Mouse (Mus musculus) liver, postnatal 0 days (tissue): ENCODE data around the gene Hist1h2an.
"Not testable (repeated sequence)": the region's sequence is repeated elsewhere in the genome, so short reads cannot be mapped to it uniquely, and the experiment has no call there.

Experiments
- CTCF ChIP-seq: sonication (generic); IDR thresholded peaks from 2 replicates; pipeline ENCODE4 v1.5.1; 2016; ENCODE audit warnings: antibody characterized with exemption, low read depth
- EP300 ChIP-seq: IDR thresholded peaks from 2 replicates; pipeline ENCODE4 v1.6.1; 2016; ENCODE audit warnings: antibody characterized with exemption, low read depth, mild to moderate bottlenecking

DNA sequence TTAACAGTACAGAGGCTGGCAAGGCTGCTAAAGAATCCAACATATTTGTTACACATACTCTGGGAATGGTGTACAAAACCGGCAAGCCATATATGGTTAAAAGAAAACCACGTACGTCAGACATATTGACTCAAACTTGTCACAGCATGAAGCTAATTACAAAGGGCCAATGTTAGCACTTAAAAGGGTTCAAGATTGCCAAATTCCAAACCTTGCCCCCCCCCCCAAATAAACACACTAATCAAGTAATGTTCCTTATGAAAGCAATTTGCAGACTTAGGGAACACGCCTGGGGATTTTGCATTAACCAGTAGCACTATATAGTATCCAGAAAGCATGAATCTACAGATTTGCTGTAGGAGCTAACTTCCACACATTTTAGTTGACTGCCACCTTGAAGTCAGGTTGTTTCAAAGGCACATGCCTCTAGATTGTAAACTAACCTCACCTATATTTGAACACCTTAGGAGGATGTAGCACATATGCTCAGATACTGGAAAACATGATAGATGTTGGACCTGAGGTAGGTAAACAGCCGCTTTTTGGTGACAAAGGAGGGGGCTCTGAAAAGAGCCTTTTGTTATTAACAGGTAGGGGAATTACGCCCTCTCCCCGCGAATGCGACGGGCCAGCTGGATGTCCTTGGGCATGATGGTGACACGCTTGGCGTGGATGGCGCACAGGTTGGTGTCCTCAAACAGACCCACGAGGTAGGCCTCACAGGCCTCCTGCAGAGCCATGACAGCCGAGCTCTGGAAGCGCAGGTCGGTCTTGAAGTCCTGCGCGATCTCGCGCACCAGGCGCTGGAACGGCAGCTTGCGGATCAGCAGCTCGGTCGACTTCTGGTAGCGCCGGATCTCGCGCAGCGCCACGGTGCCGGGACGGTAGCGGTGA is 4.4 kb downstream of the Hist1h2an start:
- 0 out of 2 replicates have a peak, but pooled peaks have one; percentile 25 for TF ChIP-seq EP300
- not testable (repeated sequence) for TF ChIP-seq CTCF
